Mouse (Mus musculus) liver, embryonic 11.5 days (tissue): ENCODE results near the gene Erbb2. TPM values are rescaled to one million over a fixed set of nuclear protein-coding genes. Genes with fewer than 3 reads are reported as not detected.

ENCODE experiments used
- ATAC-seq: fragments of 200-750 bp; cut with Nextera tagmentation; replicated peaks from 2 replicates; pipeline ENCODE4 v1.8.0; 2017; ENCODE audit warnings: moderate number of reproducible peaks, mild to moderate bottlenecking, moderate TSS enrichment, moderate library complexity; ENCODE audit not compliant: low FRiP score
- DNase-seq: peaks from one replicate; pipeline ENCODE4 v3.0.0-alpha.2; 2017; ENCODE audit warnings: low spot score
- H3K27ac ChIP-seq: fragments of 300-500 bp; sonication (generic); 2 replicates; pipeline ENCODE4 v1.5.1; 2014; ENCODE audit warnings: mild to moderate bottlenecking, low read depth, low read length, control low read depth
- H3K27me3 ChIP-seq: fragments of 300-500 bp; sonication (generic); replicated peaks from 2 replicates; pipeline ENCODE4 v1.6.1; 2014; ENCODE audit warnings: low read length, mixed read lengths; ENCODE audit not compliant: control insufficient read depth, insufficient read depth
- H3K36me3 ChIP-seq: fragments of 300-500 bp; sonication (generic); 2 replicates; pipeline ENCODE4 v1.6.1; 2014; ENCODE audit warnings: mild to moderate bottlenecking, low read length, moderate library complexity, mixed read lengths; ENCODE audit not compliant: control insufficient read depth, insufficient read depth
- H3K4me1 ChIP-seq: fragments of 300-500 bp; sonication (generic); replicated peaks from 2 replicates; pipeline ENCODE4 v1.6.1; 2014; ENCODE audit warnings: low read length, mixed read lengths; ENCODE audit not compliant: control insufficient read depth, insufficient read depth
- H3K4me2 ChIP-seq: fragments of 300-500 bp; sonication (generic); 2 replicates; pipeline ENCODE4 v1.6.1; 2014; ENCODE audit warnings: mild to moderate bottlenecking, control low read depth, moderate library complexity
- H3K4me3 ChIP-seq: fragments of 300-500 bp; sonication (generic); 2 replicates; pipeline ENCODE4 v1.5.1; 2014; ENCODE audit warnings: low read depth, low read length, control low read depth
- H3K9ac ChIP-seq: fragments of 300-500 bp; sonication (generic); 2 replicates; pipeline ENCODE4 v1.6.1; 2014; ENCODE audit warnings: low read depth, low read length, control low read depth
- H3K9me3 ChIP-seq: fragments of 300-500 bp; sonication (generic); 2 replicates; pipeline ENCODE4 v1.6.1; 2016; ENCODE audit warnings: low read length, inconsistent platforms, mixed read lengths; ENCODE audit not compliant: control insufficient read depth
- whole genome bisulfite sequencing: fragments of 180-500 bp; shearing (Covaris S2); extraction: QIAGEN DNeasy Blood & Tissue Kit; methylation state at CpG from one replicate; pipeline ENCODE4 v1.1.7; 2014; 5-methylcytosine and 5-hydroxymethylcytosine counted together
- polyA plus RNA-seq: library from polyadenylated mRNA; unstranded; fragments of >200 nt; fragmentation: Nextera tagmentation; extraction: Ambion mirVana; gene quantifications from 2 replicates; pipeline ENCODE4 v1.2.1, GENCODE M21; 2014

Erbb2 gene
- polyA plus RNA-seq, 1 experiment from 2014 or later: 13.5 TPM

DNA sequence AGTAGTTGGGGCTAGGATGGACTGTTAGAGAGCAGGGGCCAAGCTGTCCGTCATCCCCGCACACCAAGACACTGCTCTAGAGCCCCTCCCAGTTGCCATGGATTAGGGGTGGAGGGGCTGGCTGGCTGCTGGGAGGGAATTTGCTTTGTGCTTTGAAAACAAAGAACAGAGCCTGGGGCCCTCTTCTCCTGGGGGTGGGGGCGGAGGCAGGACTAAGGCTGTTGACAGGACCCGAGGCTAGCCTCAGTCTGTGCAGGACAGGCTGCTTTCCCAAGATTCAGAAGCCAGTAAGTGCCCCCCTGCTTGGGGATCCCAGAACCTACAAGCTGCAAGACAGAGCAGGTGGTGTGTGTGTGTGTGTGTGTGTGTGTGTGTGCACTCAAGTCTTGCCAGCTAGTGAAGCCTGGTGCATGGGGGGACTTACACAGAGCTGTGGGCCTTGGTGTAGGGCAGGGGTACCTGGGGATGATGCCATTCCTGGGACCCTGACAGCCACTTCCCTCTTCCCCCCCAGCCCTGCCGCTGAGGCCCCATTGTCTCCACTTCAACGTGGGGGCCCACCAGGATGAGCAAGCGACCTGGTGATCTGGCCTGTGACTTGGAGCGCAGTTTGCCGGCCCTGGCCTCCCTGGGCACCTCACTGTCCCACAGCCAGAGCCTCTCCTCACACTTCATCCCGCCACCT, 40.6 kb upstream of the Erbb2 start:
- DNase-seq: no peak
- Histone ChIP-seq H3K36me3 (0 out of 2 replicates have a peak, but pooled peaks cover 14% of the 10 kb centered on the region), H3K27me3 (no peaks in the 10 kb centered on the region), H3K4me1 (peaks cover 2% of the 10 kb centered on the region; the same call in 1 of the 2 replicates), H3K4me2 (no peak overlapping the region), H3K27ac (no peak overlapping the region), H3K9me3 (no peaks in the 10 kb centered on the region), H3K9ac (no peak overlapping the region), H3K4me3 (no peak overlapping the region)
- no peak for ATAC-seq
- 63% methylated on average over 10 of the region's 10 CpGs for WGBS

DNA sequence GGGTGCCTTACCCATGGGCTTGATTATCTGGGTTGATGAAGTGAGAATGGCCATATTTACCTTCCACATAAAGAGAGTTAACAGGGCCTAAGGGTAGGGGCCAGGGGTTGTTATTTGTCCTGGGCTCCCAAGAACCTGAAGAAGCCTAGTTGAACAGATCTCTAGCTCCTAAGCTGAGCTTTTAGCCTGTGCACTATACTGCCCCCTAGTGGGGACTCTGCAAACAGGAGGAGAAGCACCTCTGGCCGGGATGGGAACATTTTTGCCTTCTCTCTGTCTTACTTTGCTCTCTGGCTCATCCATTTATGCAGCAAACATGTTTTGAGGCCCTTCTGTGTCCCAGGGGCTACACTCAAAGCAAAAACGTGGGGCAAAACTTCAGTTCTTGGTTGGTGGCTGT, 39.9 kb upstream of the Erbb2 start:
- Histone ChIP-seq H3K4me3 (no peak overlapping the region), H3K27ac (no peak overlapping the region), H3K9me3 (no peaks in the 10 kb centered on the region), H3K27me3 (no peaks in the 10 kb centered on the region), H3K36me3 (0 out of 2 replicates have a peak, but pooled peaks cover 16% of the 10 kb centered on the region), H3K9ac (no peak overlapping the region), H3K4me1 (peaks cover 2% of the 10 kb centered on the region; the same call in 1 of the 2 replicates), H3K4me2 (no peak overlapping the region)
- no peak for DNase-seq
- WGBS: 0% methylated on average over 2 of the region's 2 CpGs
- no peak for ATAC-seq

DNA sequence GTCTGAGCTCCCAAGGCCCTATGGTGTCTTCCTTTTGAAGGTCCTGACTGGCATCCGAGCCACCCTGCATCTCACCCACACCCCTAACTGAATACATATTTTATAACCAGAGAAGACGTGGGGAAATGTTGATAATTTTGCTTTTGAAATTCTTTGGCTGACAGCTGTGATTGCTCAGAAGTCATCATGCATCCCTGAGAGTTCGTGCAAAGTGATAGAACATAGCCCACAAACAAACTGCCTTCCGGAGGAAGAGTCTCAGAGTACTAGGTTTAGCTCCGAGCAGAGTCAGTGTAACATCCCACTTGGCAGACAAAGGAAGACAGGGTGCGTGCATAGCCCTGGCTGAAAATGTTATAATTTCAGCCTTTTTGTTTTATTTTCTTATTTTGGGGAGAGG, 39.0 kb upstream of the Erbb2 start:
- ATAC-seq (no peak), DNase-seq (no peak)
- Histone ChIP-seq H3K4me2 (no peak overlapping the region), H3K4me3 (no peak overlapping the region), H3K4me1 (peaks cover 2% of the 10 kb centered on the region; the same call in 1 of the 2 replicates), H3K36me3 (peaks cover 18% of the 10 kb centered on the region), H3K9ac (no peak overlapping the region), H3K27ac (no peak overlapping the region), H3K9me3 (no peaks in the 10 kb centered on the region), H3K27me3 (no peaks in the 10 kb centered on the region)
- 85% methylated on average over 6 of the region's 6 CpGs for WGBS

DNA sequence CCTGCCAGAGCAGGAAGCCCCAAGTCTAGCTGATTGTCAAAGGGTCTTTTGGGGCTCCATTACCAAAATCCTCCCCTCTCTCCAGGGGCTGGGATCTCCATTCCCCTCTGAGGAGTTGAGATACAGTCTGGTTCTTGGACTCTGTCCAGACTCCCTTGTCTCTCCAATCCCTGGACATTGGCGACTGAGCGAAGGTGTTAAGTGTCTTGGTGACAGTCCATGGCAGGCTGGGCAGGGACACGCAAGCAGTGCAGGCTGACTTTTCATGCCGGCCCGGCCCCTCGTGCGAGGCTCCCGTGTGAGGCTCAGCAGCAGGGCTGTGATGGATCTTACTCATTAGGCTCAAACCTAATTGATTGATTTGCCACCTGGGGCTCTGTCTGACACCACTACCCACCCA, 38.0 kb upstream of the Erbb2 start:
- ATAC-seq (no peak), DNase-seq (no peak)
- 88% methylated on average over 8 of the region's 8 CpGs for WGBS
- Histone ChIP-seq H3K4me3 (no peak overlapping the region), H3K4me1 (peaks cover 2% of the 10 kb centered on the region; the same call in 1 of the 2 replicates), H3K4me2 (no peak overlapping the region), H3K27ac (no peak overlapping the region), H3K27me3 (no peaks in the 10 kb centered on the region), H3K9me3 (no peaks in the 10 kb centered on the region), H3K36me3 (peaks cover 21% of the 10 kb centered on the region), H3K9ac (no peak overlapping the region)

DNA sequence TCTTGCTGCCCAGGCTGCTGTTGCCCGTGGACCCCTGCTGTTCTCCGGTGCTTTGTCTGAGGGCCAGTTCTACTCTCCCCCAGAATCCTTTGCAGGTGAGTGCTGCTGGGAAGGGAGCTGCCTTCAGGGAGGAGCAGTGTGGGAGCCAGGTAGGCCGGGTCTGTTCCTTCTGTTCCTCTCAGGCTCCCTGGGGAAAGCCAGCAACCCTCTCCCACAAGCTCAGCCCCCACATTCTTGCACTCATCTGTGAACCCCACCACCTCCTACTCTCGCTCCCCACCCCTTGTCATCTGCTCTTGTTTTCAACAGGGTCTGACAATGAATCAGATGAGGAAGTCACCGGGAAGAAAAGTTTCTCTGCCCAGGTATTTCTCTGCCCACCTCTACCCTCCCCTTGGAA, 35.5 kb upstream of the Erbb2 start:
- Histone ChIP-seq H3K27me3 (no peaks in the 10 kb centered on the region), H3K9me3 (no peaks in the 10 kb centered on the region), H3K9ac (no peak overlapping the region), H3K4me3 (no peak overlapping the region), H3K4me2 (no peak overlapping the region), H3K27ac (no peak overlapping the region), H3K4me1 (no peaks in the 10 kb centered on the region; the same call in 1 of the 2 replicates), H3K36me3 (peaks cover 23% of the 10 kb centered on the region)
- ATAC-seq (no peak), DNase-seq (no peak)
- 79% methylated on average over 5 of the region's 5 CpGs for whole genome bisulfite sequencing

DNA sequence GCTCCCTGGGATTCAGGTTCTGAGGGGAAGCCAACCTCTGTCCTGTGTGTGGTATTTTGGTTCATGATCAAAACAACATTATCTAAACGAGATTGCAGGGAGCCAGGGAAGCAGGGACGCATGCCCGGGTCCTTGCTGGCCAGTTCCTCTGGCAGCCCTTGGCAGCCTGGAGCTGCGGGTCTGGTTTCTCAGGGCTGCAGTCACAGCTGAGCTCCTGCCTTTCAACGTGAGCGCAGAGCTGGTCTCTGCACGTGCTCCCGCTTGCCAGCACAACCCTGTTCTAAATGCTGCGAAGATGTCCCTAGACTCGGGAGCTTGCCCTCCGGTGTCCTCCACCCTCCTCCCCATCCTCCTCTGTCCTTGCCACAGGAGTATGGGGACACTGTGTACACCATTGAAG, 34.5 kb upstream of the Erbb2 start:
- Histone ChIP-seq H3K4me1 (no peaks in the 10 kb centered on the region), H3K36me3 (peaks cover 23% of the 10 kb centered on the region), H3K9ac (no peak overlapping the region), H3K27ac (no peak overlapping the region), H3K4me2 (no peak overlapping the region), H3K27me3 (no peaks in the 10 kb centered on the region), H3K9me3 (no peaks in the 10 kb centered on the region), H3K4me3 (no peak overlapping the region)
- DNase-seq (no peak), ATAC-seq (no peak)
- WGBS: 86% methylated on average over 11 of the region's 11 CpGs

DNA sequence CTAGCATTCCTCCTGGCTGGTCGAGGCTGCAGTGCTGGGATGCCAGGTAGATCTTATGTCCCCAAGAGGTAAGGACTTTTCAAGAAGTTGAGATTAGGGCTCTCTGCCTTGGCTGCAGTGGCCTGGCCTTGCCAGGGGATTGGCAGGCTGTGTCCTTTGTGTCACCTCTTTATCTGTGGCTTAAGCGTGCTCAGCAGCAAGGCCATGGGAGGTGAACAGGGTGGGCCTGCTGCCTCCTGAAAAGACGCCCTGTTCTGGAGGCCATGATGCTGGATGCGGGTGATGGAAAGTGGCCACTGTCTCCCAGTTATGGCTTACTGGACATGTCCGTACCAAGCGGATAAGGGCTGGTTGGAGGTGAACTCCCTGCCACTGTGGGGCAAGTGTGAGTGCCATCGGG, 32.9 kb upstream of the Erbb2 start:
- DNase-seq (no peak), ATAC-seq (no peak)
- Histone ChIP-seq H3K27me3 (peaks cover 12% of the 10 kb centered on the region), H3K36me3 (peaks cover 21% of the 10 kb centered on the region), H3K9me3 (no peaks in the 10 kb centered on the region), H3K4me2 (no peak overlapping the region), H3K4me3 (no peak overlapping the region), H3K4me1 (no peaks in the 10 kb centered on the region), H3K27ac (no peak overlapping the region), H3K9ac (no peak overlapping the region)
- 79% methylated on average over 7 of the region's 7 CpGs for whole genome bisulfite sequencing

DNA sequence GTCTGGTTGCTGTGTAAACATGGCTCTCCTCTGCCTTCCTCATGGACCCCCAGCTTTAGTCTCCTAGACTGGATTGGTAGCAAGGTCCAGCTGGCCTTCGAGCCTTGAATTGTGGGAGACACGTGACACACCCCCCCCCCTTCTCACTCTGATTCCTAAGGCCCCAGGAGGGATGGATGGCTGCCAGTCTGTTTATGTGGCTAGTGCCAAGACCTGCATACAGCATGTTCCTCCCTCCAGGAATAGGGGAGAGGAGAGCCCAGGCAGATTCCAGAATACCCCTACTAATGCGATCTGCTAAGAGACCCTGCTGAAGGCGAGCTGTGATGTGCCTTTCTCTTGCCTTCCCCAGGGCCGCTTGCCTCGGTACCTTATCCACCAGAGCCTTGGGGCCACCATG, 32.2 kb upstream of the Erbb2 start:
- Histone ChIP-seq H3K36me3 (peaks cover 18% of the 10 kb centered on the region), H3K9me3 (no peaks in the 10 kb centered on the region), H3K9ac (no peak overlapping the region), H3K4me2 (no peak overlapping the region), H3K27me3 (peaks cover 19% of the 10 kb centered on the region), H3K4me1 (no peaks in the 10 kb centered on the region), H3K27ac (no peak overlapping the region), H3K4me3 (no peak overlapping the region)
- ATAC-seq (no peak), DNase-seq (no peak)
- 85% methylated on average over 6 of the region's 6 CpGs for WGBS

DNA sequence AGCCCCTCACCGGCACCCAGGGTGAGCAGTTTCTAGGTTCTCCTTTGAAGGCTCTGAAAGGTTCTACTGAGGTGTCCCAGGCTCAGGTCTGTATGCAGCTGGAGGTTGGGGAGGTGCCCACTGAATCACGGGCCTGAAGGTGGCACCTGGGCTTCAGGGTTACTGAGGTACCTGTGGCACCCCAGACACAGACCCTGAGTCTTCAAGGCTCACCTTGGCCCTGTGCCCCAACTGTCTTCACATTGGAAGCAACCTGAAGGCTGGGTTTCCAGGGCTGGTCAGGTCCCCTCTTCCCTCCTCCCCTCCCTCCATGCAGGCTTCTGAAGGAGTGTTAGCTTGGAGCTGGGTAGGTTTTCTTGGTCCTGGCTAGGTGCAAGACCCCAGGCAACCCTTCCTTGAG, 30.6 kb upstream of the Erbb2 start:
- H3K4me2 ChIP-seq: no peak overlapping the region
- DNase-seq: no peak
- H3K4me1 ChIP-seq: no peaks in the 10 kb centered on the region; the same call in 1 of the 2 replicates
- ATAC-seq: no peak
- no peaks in the 10 kb centered on the region for H3K9me3 ChIP-seq
- no peak overlapping the region for H3K27ac ChIP-seq
- H3K27me3 ChIP-seq: peaks cover 35% of the 10 kb centered on the region
- 90% methylated on average over 2 of the region's 2 CpGs for WGBS
- H3K9ac ChIP-seq: no peak overlapping the region
- H3K4me3 ChIP-seq: no peak overlapping the region
- peaks cover 9% of the 10 kb centered on the region for H3K36me3 ChIP-seq
